Mouse (Mus musculus): ENCODE data around the gene Olfr1359. TPM values are rescaled to one million over a fixed set of nuclear protein-coding genes. Genes with fewer than 3 reads are reported as not detected.
"Not testable (repeated sequence)": the region's sequence is repeated elsewhere in the genome, so short reads cannot be mapped to it uniquely, and the experiment has no call there.

Olfr1359 gene
- polyA plus RNA-seq, 1 experiment from 2014 or later = not detected

DNA sequence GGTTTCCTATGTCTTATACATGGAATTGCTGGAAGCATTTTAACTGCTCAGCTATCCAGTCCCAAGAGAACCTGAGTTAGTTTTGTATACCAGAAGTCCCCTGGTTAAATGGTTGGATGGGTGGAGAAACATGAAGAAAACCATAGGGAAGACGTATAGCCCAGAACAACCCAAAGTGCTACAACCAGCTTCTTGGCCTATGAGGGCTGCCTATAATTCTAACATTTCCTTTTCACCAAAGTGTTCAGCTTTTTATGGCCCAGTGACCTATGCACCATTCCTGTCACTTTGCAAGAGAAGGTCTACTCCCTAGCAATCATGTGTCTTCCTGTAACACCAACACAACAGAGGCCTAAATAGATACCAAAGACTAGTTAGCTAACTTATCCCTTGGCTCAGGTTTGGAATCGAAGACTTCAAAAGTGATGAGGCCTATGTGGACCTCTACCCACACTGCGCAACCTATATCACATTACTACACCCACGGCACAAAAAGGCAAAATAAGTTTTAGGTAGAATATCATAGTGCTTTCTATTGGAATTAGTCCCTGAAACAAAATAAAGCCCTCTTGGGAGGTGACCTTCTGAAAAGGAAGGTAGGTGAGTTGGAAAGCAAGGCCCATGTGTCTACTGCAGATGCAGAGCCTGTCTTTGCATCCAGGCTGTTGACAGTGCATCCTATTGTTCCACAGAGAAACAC, 20.6 kb downstream of the Olfr1359 start:
- DNase-seq (peak; percentile 57), ATAC-seq (ENCODE audit: insufficient read depth) (no peak)
- Histone ChIP-seq H3K9me3 (ENCODE audit: low read depth, low read length) (no peaks in the 10 kb centered on the region), H3K36me3 (ENCODE audit: insufficient read depth) (no peaks in the 10 kb centered on the region), H3K4me3 (ENCODE audit: low read depth, low read length) (peak overlapping the region; percentile 47), H3K4me2 (peak overlapping the region; percentile 83), H3K9ac (peak overlapping the region; percentile 80), H3K4me1 (ENCODE audit: insufficient read depth) (peaks cover 8% of the 10 kb centered on the region), H3K27ac (ENCODE audit: low read depth) (peak overlapping the region; percentile 96), H3K27me3 (ENCODE audit: insufficient read depth, low read length) (no peaks in the 10 kb centered on the region)
- no peak for TF ChIP-seq CTCF (IDR thresholded peaks at IDR 0.05; ENCODE audit: low read depth)
- WGBS = 46% methylated on average over 4 of the region's 4 CpGs

DNA sequence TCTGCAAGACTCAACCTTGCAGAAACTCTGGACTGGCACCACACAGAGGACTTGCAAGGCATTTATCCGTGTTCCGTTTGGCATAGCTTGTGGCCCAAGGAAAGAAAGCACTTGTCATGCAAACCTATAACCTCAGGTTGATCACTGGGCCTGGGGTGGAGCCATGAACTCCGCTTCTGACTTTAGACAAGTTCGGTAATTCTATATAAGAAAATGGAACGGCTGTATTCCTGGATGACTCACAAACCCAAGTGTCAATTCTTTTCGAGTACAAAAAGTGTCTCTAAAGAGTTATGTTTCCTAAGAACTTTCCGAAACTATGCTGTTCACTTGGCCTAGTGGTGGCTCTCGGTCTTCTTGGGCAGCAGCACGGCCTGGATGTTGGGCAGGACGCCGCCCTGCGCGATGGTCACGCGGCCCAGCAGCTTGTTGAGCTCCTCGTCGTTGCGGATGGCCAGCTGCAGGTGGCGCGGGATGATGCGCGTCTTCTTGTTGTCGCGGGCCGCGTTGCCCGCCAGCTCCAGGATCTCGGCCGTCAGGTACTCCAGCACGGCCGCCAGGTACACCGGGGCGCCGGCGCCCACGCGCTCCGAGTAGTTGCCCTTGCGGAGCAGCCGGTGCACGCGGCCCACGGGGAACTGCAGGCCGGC, 23.3 kb downstream of the Olfr1359 start:
- H3K9ac ChIP-seq = peak overlapping the region; percentile 56
- H3K27ac ChIP-seq (ENCODE audit: low read depth) = peak overlapping the region; percentile 92
- not testable (repeated sequence) for H3K27me3 ChIP-seq (ENCODE audit: insufficient read depth, low read length); H3K36me3 ChIP-seq (ENCODE audit: insufficient read depth); H3K9me3 ChIP-seq (ENCODE audit: low read depth, low read length); H3K4me1 ChIP-seq (ENCODE audit: insufficient read depth)
- peak overlapping the region; percentile 34 for H3K4me3 ChIP-seq (ENCODE audit: low read depth, low read length)
- H3K4me2 ChIP-seq = peak overlapping the region; percentile 69
- WGBS = under 1% methylated on average over 21 of the region's 44 CpGs
- ATAC-seq (ENCODE audit: insufficient read depth) (peak; percentile 33), DNase-seq (peak; percentile 56)

DNA sequence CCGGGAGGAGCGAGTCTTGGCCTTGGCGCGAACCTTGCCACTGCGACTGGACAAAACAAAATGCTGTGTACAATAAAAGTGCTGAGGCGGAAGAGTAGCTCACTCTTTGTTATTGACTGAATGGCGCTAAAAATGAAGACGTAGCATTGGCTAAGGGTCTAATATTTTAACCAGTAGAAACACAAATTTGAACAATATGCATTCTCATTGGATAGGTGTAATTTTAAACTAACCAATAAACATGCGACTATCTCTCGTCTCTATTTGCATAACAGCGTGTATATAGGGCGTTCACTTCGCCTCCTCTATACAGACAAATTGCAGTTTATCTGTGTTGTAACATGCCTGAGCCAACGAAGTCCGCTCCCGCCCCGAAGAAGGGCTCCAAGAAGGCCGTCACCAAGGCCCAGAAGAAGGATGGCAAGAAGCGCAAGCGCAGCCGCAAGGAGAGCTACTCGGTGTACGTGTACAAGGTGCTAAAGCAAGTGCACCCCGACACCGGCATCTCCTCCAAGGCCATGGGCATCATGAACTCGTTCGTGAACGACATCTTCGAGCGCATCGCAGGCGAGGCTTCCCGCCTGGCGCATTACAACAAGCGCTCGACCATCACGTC, 24.0 kb downstream of the Olfr1359 start, which contains the start of gene Hist1h2bm:
Hist1h2bm (plus strand) TSS at position 288 of the 616 bp plus-strand sequence.
- Histone ChIP-seq H3K27ac (ENCODE audit: low read depth) (peak within 1 kb of the TSS; percentile 92), H3K9ac (peak within 1 kb of the TSS; percentile 56), H3K4me3 (ENCODE audit: low read depth, low read length) (peak within 1 kb of the TSS; percentile 34), H3K4me2 (peak within 1 kb of the TSS; percentile 69)
- not testable (repeated sequence) for H3K27me3 ChIP-seq (ENCODE audit: insufficient read depth, low read length); H3K4me1 ChIP-seq (ENCODE audit: insufficient read depth); H3K36me3 ChIP-seq (ENCODE audit: insufficient read depth); H3K9me3 ChIP-seq (ENCODE audit: low read depth, low read length)
- DNase-seq (peak; percentile 96), ATAC-seq (ENCODE audit: insufficient read depth) (peak; percentile 97)
- under 1% methylated on average over 36 of the region's 37 CpGs for WGBS

DNA sequence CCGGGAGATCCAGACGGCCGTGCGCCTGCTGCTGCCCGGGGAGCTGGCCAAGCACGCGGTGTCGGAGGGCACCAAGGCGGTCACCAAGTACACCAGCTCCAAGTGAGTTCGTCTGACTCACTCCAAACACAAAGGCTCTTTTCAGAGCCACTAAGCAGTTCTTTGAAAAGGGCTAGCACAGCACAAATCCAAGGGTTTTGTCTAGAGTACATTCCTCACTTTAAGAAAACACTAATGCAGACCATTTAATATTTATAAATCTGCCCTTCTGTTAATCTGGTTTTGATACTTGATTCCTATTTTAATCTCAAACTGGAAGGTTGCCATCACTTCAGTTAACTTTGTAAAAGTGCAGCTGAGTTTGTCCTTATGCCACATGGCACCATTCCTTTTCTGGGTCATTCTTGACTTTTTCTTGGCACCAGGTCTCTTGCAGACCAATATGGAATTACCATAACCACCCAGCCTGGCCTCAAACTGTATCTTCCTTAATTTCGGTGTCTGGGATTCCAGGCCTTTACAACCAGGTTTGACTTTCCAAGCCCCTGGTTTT, 24.5 kb downstream of the Olfr1359 start:
- H3K36me3 ChIP-seq (ENCODE audit: insufficient read depth) = no peaks in the 10 kb centered on the region
- no peaks in the 10 kb centered on the region for H3K9me3 ChIP-seq (ENCODE audit: low read depth, low read length)
- DNase-seq (peak; percentile 80), ATAC-seq (ENCODE audit: insufficient read depth) (peak; percentile 32)
- peak overlapping the region; percentile 69 for H3K4me2 ChIP-seq
- no peak for TF ChIP-seq CTCF (IDR thresholded peaks at IDR 0.05; ENCODE audit: low read depth)
- peak overlapping the region; percentile 29 for H3K4me3 ChIP-seq (ENCODE audit: low read depth, low read length)
- no peaks in the 10 kb centered on the region for H3K27me3 ChIP-seq (ENCODE audit: insufficient read depth, low read length)
- peak overlapping the region; percentile 92 for H3K27ac ChIP-seq (ENCODE audit: low read depth)
- WGBS = 2% methylated on average over 11 of the region's 11 CpGs
- peak overlapping the region; percentile 55 for H3K9ac ChIP-seq
- H3K4me1 ChIP-seq (ENCODE audit: insufficient read depth) = peaks cover 8% of the 10 kb centered on the region

DNA sequence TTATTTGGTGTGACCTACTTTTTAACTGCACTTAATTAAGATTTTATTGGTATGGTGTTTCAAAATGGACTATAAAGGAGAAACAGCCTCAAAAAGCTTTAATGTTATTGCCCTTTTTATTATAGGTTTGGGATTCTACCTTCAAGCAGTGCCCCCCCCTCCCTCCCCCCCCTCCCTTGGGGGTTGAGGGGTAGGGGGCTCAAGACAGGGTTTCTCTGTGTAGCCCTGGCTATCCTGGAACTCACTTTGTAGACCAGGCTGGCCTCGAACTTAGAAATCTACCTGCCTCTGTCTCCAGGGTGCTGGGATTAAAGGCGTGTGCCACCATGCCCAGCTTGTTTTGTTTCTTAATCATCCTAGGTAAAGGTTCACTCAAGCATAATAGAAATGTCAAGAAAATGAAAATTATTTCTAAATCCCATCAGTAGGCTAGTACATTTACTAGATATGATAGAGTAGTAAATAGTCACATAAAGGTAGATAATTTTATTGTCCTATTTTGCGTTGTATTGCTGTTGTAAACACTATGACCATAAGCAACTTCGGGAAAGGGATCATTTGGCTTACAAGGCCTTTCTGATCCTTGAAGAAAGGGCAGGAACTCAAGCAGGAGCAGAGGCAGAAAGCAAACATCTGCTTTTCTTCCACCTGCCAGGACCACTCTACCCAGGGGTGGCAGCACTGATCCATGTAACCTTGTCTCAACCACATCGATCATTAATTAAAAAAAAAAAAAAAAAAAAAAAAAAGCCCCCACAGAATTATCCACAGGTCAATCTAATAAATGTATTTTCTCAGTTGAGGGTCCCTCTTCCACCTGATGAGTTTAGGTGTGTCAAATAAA, 25.3 kb downstream of the Olfr1359 start:
- Histone ChIP-seq H3K4me2 (peak overlapping the region; percentile 69), H3K9me3 (ENCODE audit: low read depth, low read length) (no peaks in the 10 kb centered on the region), H3K4me1 (ENCODE audit: insufficient read depth) (peaks cover 8% of the 10 kb centered on the region), H3K9ac (peak overlapping the region; percentile 55; the same call in 1 of the 2 replicates), H3K27ac (ENCODE audit: low read depth) (peak overlapping the region; percentile 92), H3K27me3 (ENCODE audit: insufficient read depth, low read length) (no peaks in the 10 kb centered on the region), H3K36me3 (ENCODE audit: insufficient read depth) (no peaks in the 10 kb centered on the region), H3K4me3 (ENCODE audit: low read depth, low read length) (peak overlapping the region; percentile 29; the same call in 1 of the 2 replicates)
- peak; percentile 31 for DNase-seq
- TF ChIP-seq CTCF (IDR thresholded peaks at IDR 0.05; ENCODE audit: low read depth) = no peak
- ATAC-seq (ENCODE audit: insufficient read depth) = no peak
- 28% methylated on average over 5 of the region's 5 CpGs for WGBS

DNA sequence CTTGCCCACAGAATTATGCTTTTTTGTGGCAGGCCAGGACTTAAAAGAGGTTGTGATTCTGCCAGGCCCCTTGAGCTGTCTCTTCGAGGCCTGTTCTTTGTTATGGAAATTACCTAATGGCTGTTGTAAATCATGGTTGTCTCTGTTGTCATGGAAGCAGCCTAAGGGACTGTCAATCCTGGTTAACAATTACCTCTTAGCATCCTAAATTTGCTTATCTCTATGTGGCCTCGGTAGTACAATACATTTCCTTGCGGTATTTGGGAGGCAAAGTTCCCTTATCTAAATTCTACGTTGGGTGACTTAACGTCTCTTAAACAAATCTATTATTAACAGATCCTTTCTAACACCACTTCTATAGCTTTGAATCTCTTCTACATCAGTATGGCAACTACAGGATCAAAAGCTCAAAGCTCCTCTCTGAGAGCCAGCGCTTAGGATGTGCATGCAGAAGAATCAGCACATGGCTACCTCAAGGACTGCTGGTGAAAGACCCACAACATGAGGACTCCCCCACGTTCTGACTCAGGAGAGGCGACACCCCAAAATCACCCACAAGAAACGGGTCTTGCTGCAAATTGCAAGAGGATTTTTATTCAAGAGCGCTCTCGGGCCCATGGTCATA, 30.1 kb downstream of the Olfr1359 start:
- Histone ChIP-seq H3K4me2 (no peak overlapping the region), H3K4me1 (ENCODE audit: insufficient read depth) (no peaks in the 10 kb centered on the region), H3K9me3 (ENCODE audit: low read depth, low read length) (no peaks in the 10 kb centered on the region), H3K9ac (no peak overlapping the region), H3K4me3 (ENCODE audit: low read depth, low read length) (no peak overlapping the region), H3K27ac (ENCODE audit: low read depth) (no peak overlapping the region), H3K36me3 (ENCODE audit: insufficient read depth) (no peaks in the 10 kb centered on the region), H3K27me3 (ENCODE audit: insufficient read depth, low read length) (no peaks in the 10 kb centered on the region)
- 40% methylated on average over 11 of the region's 11 CpGs for WGBS
- ATAC-seq (ENCODE audit: insufficient read depth) (no peak), DNase-seq (no peak)
- TF ChIP-seq CTCF (IDR thresholded peaks at IDR 0.05; ENCODE audit: low read depth) = no peak
